Mouse (Mus musculus): Measurements from ENCODE around the gene Togaram1. TPM values are rescaled to one million over a fixed set of nuclear protein-coding genes. Genes with fewer than 3 reads are reported as not detected.

The Togaram1 gene
- total RNA-seq (2023), result 45.6 and 62.6 TPM in 2 replicates

DNA sequence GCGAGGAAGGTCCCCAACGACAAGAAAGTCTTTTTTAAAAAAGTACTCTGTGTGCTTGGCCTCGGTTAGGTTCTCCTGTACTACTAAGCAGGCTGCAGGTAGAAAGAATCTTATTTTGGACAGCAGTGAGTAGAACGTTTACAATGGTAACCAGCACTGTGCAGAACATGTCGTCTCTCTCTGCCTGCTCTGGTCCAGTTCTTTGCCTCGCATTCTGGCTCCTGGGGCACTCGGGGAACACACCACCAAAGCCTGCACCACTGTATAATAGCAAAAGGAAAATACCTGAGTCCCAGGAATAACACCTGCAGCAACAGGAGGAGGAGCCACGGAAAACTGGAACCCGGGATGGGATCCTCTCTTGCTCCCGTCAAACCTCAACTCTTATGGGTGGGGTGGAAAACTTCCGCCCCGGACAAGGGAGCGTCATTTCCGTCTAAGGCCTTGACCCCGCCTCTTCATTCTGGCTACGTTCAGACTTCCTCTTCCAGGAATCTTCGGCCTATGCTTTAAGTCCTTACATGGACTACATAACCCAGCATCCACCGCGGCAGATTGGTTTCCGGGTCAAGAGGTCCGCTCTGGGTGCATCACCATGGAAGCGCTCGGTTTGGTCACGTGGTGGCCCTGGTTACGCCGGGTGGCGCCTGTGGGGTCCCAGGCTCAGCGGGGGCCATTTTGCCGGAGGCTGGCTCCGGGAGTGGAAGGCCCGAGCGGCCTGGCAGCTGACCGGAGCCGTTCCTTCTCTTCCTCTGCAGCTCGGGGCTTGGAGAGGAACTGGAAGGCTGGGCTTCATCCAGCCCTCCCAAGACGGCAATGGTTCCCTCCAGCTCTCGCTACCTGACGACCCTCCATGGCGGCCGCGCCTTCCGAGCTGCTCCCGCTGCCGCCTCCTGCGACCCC is at the start of gene Togaram1, which contains the start of gene Klhl28:
Gene Togaram1 (plus strand): TSS at position 681 of the 903 bp plus-strand sequence.
Gene Klhl28 (minus strand): TSS at position 411 of the 903 bp plus-strand sequence.

DNA sequence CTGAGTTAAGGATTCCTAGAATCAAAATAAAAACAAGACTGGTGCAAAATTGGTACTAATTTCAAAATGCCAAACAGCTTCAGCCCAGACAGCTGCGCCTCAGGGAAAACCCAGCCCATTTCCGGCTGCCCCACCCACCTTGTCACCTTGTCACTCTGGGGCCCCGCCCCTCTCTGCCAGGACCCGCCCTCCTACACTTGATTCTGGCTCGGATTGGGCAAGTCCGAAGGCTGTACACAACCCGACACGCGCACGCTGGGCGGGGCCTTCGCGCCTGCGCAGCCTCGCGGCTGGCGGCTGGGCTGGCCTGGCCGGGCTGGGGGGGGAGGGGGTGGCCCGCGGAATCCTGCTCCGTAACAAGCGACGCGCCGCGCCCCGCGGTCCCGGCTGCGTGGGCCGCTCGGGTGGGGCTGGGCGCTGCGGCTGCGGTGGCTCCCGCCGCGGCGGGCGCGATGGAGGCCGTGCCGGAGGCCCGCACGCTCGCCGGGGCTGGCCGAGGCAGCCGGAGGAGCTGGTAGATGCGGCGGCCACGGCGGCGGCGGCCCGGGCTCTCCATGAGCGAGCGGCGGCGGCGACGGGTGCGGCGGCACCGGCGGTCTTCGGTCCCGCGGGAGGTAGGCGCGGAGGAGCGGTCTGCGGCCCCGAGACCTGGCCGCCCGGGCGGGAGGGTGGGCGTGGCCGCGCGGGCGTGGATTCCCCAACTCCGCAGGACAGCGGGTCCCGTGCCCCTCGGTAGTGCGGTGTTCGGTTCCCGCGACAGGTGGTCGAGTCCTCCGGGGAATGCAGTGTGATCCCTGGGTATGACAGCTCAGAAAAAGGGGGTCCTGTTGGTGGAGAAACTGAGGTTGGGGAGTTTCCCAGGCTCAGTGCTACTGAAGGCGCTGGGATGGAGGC is 47.8 kb upstream of the Togaram1 start, which contains the start of gene Gm527:
Gene Gm527 (plus strand): TSS at position 329 of the 894 bp plus-strand sequence.

GRCm38 (mm10) chr12:65036190-65036870 is 70.7 kb downstream of the Togaram1 start, which contains the start of gene Prpf39:
TSS of gene Prpf39 (plus strand) at chr12:65036333.

Other genes with a start within 250 kb of the Togaram1 start
- gene Gm527, start 47.9 kb upstream of the Togaram1 start, total RNA-seq (2023), result 2.0 and 5.2 TPM in 2 replicates
- gene Klhl28, start 270 bp upstream of the Togaram1 start, total RNA-seq (2023), result 23.8 and 34.1 TPM in 2 replicates
- 69.5 and 94.9 TPM in 2 replicates for gene Prpf39, start 70.5 kb downstream of the Togaram1 start, total RNA-seq (2023)
- gene Fkbp3, start 108.2 kb downstream of the Togaram1 start, total RNA-seq (2023), result 13.6 and 13.8 TPM in 2 replicates
- gene Fancm, start 109.8 kb downstream of the Togaram1 start, total RNA-seq (2023), result 7.2 and 13.3 TPM in 2 replicates
- gene Mis18bp1, start 206.8 kb downstream of the Togaram1 start, total RNA-seq (2023), result 15.2 and 15.9 TPM in 2 replicates

Data from neutrophil, adult 65 days (primary cell).